Mouse (Mus musculus): ENCODE measurements around the gene 2610028H24Rik. TPM values are rescaled to one million over a fixed set of nuclear protein-coding genes. Genes with fewer than 3 reads are reported as not detected.
A peak's percentile ranks its signal among the peaks of the same experiment; 100 is the strongest.

The 2610028H24Rik gene
- total and polyA plus RNA-seq, 2 experiments = not detected

- WGBS = 98% methylated on average over 1 of the region's 1 CpGs
- no peak overlapping the region for H3K4me3 ChIP-seq (ENCODE audit: insufficient read depth, low read depth, low read length)
- no peaks in the 10 kb centered on the region for H3K27me3 ChIP-seq (ENCODE audit: control insufficient read depth, insufficient read depth, low read length)
- H3K79me2 ChIP-seq (ENCODE audit: control insufficient read depth, insufficient read depth, low read length) = no peaks in the 10 kb centered on the region
- no peak for DNase-seq (ENCODE audit: extremely low read depth, low read depth, low spot score)
- H3K9ac ChIP-seq (ENCODE audit: low read depth, low read length) = no peak overlapping the region
- H3K4me1 ChIP-seq (ENCODE audit: control insufficient read depth, insufficient read depth, low read length) = no peaks in the 10 kb centered on the region
- peaks cover 2% of the 10 kb centered on the region; the same call in 1 of the 2 replicates for H3K36me3 ChIP-seq (ENCODE audit: control insufficient read depth, insufficient read depth, low read length)
- TF ChIP-seq CTCF (IDR thresholded peaks at IDR 0.05; ENCODE audit: low read depth, low read length) = no peak
- TF ChIP-seq POLR2A (IDR thresholded peaks at IDR 0.05; ENCODE audit: extremely low read depth, insufficient read depth, low read length) = no peak
- no peak overlapping the region for H3K27ac ChIP-seq (replicated peaks; ENCODE audit: insufficient read depth, low read depth, low read length)
Measured at GRCm38 (mm10) chr10:76461255-76461654, 12.4 kb downstream of the 2610028H24Rik start.

- no peak for TF ChIP-seq POLR2A (IDR thresholded peaks at IDR 0.05; ENCODE audit: extremely low read depth, insufficient read depth, low read length)
- no peak for TF ChIP-seq CTCF (IDR thresholded peaks at IDR 0.05; ENCODE audit: low read depth, low read length)
Measured at GRCm38 (mm10) chr10:76462312-76462711, 13.4 kb downstream of the 2610028H24Rik start.

GRCm38 (mm10) chr10:76462721-76463120, 13.8 kb downstream of the 2610028H24Rik start:
- TF ChIP-seq CTCF (IDR thresholded peaks at IDR 0.05; ENCODE audit: low read depth, low read length) (no peak), POLR2A (IDR thresholded peaks at IDR 0.05; ENCODE audit: extremely low read depth, insufficient read depth, low read length) (no peak)
- Histone ChIP-seq H3K4me3 (ENCODE audit: insufficient read depth, low read depth, low read length) (no peak overlapping the region), H3K27me3 (ENCODE audit: control insufficient read depth, insufficient read depth, low read length) (no peaks in the 10 kb centered on the region), H3K36me3 (ENCODE audit: control insufficient read depth, insufficient read depth, low read length) (peaks cover 2% of the 10 kb centered on the region; the same call in 1 of the 2 replicates), H3K79me2 (ENCODE audit: control insufficient read depth, insufficient read depth, low read length) (no peaks in the 10 kb centered on the region), H3K9ac (ENCODE audit: low read depth, low read length) (no peak overlapping the region), H3K27ac (replicated peaks; ENCODE audit: insufficient read depth, low read depth, low read length) (no peak overlapping the region), H3K4me1 (ENCODE audit: control insufficient read depth, insufficient read depth, low read length) (no peaks in the 10 kb centered on the region)
- DNase-seq (ENCODE audit: extremely low read depth, low read depth, low spot score) = no peak
- 89% methylated on average over 6 of the region's 6 CpGs for WGBS

More at GRCm38 (mm10) chr10:76462312-76462711, 13.4 kb downstream of the 2610028H24Rik start:
- 95% methylated on average over 7 of the region's 7 CpGs for WGBS
- Histone ChIP-seq H3K4me1 (ENCODE audit: control insufficient read depth, insufficient read depth, low read length) (no peaks in the 10 kb centered on the region), H3K27me3 (ENCODE audit: control insufficient read depth, insufficient read depth, low read length) (no peaks in the 10 kb centered on the region), H3K27ac (replicated peaks; ENCODE audit: insufficient read depth, low read depth, low read length) (no peak overlapping the region), H3K79me2 (ENCODE audit: control insufficient read depth, insufficient read depth, low read length) (no peaks in the 10 kb centered on the region), H3K9ac (ENCODE audit: low read depth, low read length) (no peak overlapping the region), H3K4me3 (ENCODE audit: insufficient read depth, low read depth, low read length) (no peak overlapping the region), H3K36me3 (ENCODE audit: control insufficient read depth, insufficient read depth, low read length) (peaks cover 2% of the 10 kb centered on the region; the same call in 1 of the 2 replicates)
- no peak for DNase-seq (ENCODE audit: extremely low read depth, low read depth, low spot score)

- peak within 1 kb of the TSS; percentile 81 for H3K9ac ChIP-seq (ENCODE audit: low read depth, low read length)
- no peaks in the 10 kb centered on the region for H3K27me3 ChIP-seq (ENCODE audit: control insufficient read depth, insufficient read depth, low read length)
- H3K79me2 ChIP-seq (ENCODE audit: control insufficient read depth, insufficient read depth, low read length) = peaks cover 13% of the 10 kb centered on the region
- 1% methylated on average over 55 of the region's 55 CpGs for WGBS
- TF ChIP-seq CTCF (IDR thresholded peaks at IDR 0.05; ENCODE audit: low read depth, low read length) = peak; percentile 45
- TF ChIP-seq POLR2A (IDR thresholded peaks at IDR 0.05; ENCODE audit: extremely low read depth, insufficient read depth, low read length) = peak; percentile 42; the same call in 1 of the 2 replicates
- H3K4me3 ChIP-seq (ENCODE audit: insufficient read depth, low read depth, low read length) = peak within 1 kb of the TSS; percentile 70
- peaks cover 2% of the 10 kb centered on the region for H3K4me1 ChIP-seq (ENCODE audit: control insufficient read depth, insufficient read depth, low read length)
- peak; percentile 83 for DNase-seq (ENCODE audit: extremely low read depth, low read depth, low spot score)
- H3K36me3 ChIP-seq (ENCODE audit: control insufficient read depth, insufficient read depth, low read length) = peaks cover 7% of the 10 kb centered on the region
- peak within 1 kb of the TSS; percentile 71 for H3K27ac ChIP-seq (replicated peaks; ENCODE audit: insufficient read depth, low read depth, low read length)
Measured at GRCm38 (mm10) chr10:76468203-76469162, 19.6 kb downstream of the 2610028H24Rik start, which contains the start of the genes Mcm3ap and Ybey. Mcm3ap (plus strand) TSS chr10:76468927. Ybey (minus strand) TSS chr10:76469114.

GRCm38 (mm10) chr10:76473759-76474158, 24.9 kb downstream of the 2610028H24Rik start:
- H3K4me3 ChIP-seq (ENCODE audit: insufficient read depth, low read depth, low read length) = no peak overlapping the region
- no peak for TF ChIP-seq CTCF (IDR thresholded peaks at IDR 0.05; ENCODE audit: low read depth, low read length)
- no peak for TF ChIP-seq POLR2A (IDR thresholded peaks at IDR 0.05; ENCODE audit: extremely low read depth, insufficient read depth, low read length)
- 93% methylated on average over 5 of the region's 5 CpGs for WGBS
- peaks cover 13% of the 10 kb centered on the region for H3K79me2 ChIP-seq (ENCODE audit: control insufficient read depth, insufficient read depth, low read length)
- H3K27me3 ChIP-seq (ENCODE audit: control insufficient read depth, insufficient read depth, low read length) = no peaks in the 10 kb centered on the region
- H3K27ac ChIP-seq (replicated peaks; ENCODE audit: insufficient read depth, low read depth, low read length) = no peak overlapping the region
- H3K4me1 ChIP-seq (ENCODE audit: control insufficient read depth, insufficient read depth, low read length) = peaks cover 2% of the 10 kb centered on the region
- H3K36me3 ChIP-seq (ENCODE audit: control insufficient read depth, insufficient read depth, low read length) = peaks cover 29% of the 10 kb centered on the region
- DNase-seq (ENCODE audit: extremely low read depth, low read depth, low spot score) = no peak
- H3K9ac ChIP-seq (ENCODE audit: low read depth, low read length) = no peak overlapping the region
